Mouse (Mus musculus): Measurements from ENCODE around the gene Fcna. TPM values are rescaled to one million over a fixed set of nuclear protein-coding genes. Genes with fewer than 3 reads are reported as not detected.

The Fcna gene
- polyA plus RNA-seq, 3 experiments from 2014 or later: 0.96 TPM; not detected in 2

DNA sequence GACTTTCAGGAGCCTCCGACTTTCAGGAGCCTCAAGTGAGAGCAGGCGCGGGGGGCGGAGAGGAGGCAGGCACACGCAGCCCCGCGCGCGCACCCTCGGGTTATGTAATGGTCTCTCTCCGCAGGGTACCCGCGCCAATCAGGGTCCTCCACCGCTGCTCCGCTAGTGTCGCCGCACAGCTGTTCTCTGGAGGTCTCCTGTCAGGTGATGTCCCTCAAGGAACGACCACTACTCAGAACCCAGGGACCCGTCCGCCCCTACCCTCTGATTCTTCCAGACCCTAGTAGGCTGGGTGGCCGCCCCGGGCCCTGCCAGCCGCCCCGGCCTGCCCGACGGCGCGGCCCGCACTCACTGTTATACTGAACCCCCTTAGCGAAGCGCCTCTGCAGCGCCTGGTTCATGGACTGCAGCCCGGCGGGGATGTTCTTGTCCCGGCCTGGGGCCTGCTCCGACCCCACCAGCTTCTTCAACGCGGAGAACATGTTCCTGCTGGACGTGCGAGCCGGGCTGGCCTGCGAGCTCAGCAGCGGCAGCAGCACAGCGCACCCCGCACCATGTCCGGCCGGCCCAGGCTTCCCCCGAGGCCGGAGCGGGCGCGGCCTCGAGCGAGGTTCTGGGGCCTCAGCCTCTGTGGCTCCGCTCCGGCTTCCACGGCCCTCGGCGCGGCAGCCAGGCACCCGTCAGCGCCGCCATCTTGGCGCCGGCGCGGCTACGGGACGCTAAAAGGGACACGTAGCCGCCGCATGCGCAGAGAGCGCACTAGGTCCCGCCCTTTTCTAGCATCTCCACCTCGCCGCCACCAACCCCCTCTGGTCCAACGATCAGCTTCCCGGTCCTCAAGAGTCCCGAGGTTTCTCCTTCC, 19.8 kb downstream of the Fcna start, which contains the start of gene Rabl6:
Gene Rabl6 (minus strand): TSS at position 761 of the 862 bp plus-strand sequence.
- peak; percentile 78 for ATAC-seq

DNA sequence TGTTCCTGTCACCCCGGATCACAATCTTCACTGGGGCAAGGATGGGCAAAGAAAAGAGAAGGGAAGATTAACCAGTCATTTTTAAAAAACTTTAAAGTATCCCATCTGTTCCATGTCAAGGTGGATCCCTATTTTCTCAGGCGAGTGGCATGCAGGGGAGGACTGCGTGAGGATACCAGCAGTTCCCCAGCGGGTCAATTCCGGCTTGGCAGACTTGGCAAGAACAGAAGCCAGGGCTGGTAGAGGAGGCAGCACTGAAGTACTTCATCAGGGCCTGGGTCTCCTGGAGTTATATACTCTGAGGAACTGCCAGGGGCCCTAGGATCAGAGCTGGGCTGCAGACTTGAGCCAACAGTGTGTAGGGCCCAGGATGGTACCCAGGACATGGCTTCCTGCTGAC, 25.3 kb downstream of the Fcna start:
- no peak for ATAC-seq

GRCm38 (mm10) chr2:25600037-25600436, 27.8 kb downstream of the Fcna start:
- ATAC-seq: no peak

DNA sequence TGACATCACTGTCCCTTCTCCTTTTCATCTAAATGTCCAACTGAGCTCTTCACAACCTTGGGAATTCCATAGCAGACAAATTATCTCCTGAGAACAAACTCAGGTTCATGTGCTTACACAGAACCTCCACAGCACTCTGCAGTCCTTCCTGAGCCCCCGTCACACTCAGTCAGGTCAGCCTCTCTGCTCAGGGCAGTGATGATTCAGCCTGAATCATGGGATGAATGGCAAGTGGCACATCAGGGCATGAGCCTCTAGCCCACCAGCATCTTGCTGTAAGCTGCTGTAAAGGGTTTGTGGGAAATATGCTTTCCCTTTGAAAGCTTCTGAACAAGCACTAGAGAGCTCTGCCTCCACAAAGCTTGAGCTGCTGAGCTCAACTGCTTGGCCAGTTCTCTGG, 29.1 kb downstream of the Fcna start:
- no peak for ATAC-seq

DNA sequence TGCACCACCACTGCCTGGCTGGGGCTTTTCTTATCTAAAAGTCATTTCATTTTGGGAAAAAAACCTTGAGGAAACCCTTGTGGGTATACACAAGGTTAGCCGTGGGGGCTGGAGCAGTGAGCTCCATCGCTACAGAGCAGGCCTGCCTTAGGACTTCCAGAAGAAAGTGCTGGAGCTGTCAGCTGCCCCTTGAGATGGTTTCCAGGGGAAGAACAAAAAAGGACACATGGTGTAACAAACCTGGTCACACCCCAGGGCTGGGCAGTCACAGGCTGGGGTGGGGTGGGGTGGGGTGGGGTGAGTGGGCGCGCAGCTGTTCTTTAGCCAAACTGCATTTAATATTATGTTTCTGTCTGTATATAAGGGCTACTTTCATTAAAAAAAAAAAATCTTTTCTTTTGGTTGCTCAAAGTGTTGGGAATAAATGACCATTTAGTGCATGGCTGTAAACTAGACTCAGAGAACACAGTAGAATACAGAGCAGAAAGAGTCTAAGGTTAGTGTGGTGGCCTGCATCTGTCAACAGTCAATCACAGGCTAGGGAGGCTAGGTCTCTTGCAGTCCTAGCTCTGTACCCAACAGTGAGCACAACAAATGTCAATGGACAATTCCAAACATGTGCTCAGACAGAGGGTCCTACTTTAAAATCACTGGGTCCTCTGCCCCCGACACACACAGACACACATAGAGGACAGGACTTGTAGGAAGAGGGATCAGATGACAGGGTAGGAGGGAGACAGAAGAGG, 30.9 kb downstream of the Fcna start:
- no peak for ATAC-seq

GRCm38 (mm10) chr2:25591863-25592262, 36.0 kb downstream of the Fcna start:
- ATAC-seq: no peak

DNA sequence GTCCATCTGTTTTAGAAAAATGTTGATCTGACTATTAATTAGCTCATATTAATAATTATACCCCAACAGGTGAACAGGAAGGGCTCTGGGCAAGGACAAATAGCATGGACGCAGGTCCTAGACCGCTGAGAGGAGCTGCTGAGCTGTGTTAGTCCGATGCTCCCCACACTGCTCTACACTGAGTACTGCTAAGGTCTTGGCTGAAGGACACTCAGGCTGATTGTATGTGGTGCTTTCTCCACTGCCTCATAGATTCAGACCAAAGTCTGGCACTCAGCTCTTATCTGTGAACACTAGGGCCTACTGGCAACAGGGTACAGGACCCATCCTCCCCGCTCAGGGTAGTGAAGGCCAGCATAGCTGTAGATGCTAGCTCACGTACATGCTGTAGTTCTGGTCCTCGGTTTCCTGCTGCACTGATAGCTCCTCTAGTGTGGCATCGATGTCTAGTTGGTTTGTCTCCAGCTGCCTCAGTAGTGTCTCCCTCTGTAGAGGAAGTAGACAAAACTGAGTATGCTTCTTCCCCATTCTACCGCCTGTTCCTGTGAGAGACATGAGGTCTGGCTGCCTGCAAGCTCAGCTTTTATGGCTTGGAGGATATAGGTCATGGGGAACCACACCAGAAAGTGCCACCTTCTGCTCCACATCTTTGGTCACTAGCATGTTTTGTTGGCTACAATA, 39.5 kb downstream of the Fcna start:
- ATAC-seq: no peak

DNA sequence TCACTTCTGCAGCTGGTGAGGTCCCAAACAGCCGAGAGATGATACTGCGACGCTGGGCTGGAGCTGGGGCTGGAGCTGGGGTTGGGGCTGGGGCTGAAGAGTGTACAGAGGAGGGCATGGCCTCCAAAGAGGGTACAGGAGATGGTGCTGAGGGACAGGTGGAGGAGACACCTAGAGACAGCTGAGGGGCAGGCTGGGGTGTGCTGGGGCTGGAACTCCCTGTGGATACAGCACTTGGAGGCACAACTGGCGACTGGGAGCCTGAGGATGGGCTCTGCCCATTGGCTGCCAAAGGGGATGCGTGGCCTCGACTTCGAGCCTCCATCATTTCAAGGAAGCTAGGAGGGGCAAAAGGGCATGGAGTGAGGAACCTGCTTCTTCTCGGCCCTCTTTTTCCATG, 40.5 kb downstream of the Fcna start:
- no peak for ATAC-seq

- ATAC-seq: no peak
These were observed 42.2 kb downstream of the Fcna start for GRCm38 (mm10) chr2:25585601-25586000.

GRCm38 (mm10) chr2:25584856-25585255, 43.0 kb downstream of the Fcna start:
- no peak for ATAC-seq

DNA sequence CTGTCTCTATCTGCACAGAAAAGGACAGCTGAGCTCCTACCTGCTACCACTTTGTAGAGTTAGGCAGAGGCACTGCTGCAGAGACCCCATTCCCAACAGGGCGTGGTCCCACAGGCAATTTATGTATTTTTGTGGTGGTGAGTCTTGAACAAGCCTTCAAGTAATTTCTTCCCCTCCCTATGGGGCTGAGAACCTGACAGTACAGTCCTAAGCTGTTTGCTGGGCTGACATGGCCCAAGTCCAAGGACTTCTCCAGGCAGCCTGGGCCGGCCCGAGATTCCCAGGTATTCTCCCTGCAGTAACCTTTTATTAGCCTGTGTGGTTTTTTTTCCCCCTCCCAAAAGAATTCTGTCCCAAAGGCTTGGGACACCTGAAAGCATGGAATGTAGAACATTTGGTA, 43.7 kb downstream of the Fcna start:
- no peak for ATAC-seq

- no peak for ATAC-seq
These were observed 44.3 kb downstream of the Fcna start for GRCm38 (mm10) chr2:25583571-25583970.

DNA sequence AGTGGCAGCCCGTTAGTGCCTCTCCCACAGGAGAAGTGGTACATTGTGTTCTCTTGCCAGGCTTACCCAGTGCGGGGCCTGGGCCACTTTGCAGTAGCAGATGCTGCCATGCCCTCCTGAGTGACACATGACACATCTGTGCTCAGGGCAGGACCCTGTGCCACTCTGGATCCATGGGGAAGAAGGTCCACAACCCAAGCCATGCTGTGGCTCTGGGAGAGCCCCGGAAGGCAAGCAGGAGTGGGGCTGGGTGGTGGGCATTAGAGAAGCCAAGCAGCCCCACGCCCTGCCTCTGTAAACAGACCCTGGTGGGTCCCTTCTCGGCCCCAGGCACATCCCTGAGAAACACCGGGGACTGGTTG, 44.7 kb downstream of the Fcna start:
- ATAC-seq: no peak

- ATAC-seq: no peak
These were observed 45.2 kb downstream of the Fcna start for GRCm38 (mm10) chr2:25582466-25583119.

GRCm38 (mm10) chr2:25581901-25582301, 45.9 kb downstream of the Fcna start:
- ATAC-seq: no peak

DNA sequence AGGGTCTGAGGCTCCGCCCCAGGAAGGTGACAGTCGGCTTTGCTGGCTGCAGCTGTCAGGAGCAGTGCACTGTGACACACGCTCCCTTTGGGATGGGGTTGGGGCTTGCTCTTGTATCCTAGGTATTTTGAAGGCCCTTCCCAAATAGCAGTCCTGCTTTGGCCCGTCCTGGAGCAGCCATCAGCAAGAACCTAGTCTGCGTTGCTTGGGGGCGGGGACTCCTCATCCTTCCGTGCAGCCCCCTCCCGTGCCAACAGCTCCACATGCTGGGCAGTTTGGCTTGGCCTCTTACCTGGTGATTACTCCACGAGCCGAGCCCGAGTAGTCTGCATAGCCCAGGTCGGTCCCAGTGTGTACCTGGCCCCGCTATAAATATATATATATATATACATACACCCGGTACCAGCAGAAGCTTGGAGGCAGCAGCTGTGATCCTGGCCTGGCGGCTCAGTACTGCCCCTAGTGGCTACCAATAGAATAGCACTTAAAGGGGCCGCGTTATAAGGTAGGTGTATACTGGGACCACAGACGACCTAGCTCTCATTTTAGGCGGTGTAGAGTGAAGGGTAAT, 46.5 kb downstream of the Fcna start, which contains the start of gene Ajm1:
Gene Ajm1 (minus strand): TSS at position 464 of the 571 bp plus-strand sequence.
- ATAC-seq: peak; percentile 73

DNA sequence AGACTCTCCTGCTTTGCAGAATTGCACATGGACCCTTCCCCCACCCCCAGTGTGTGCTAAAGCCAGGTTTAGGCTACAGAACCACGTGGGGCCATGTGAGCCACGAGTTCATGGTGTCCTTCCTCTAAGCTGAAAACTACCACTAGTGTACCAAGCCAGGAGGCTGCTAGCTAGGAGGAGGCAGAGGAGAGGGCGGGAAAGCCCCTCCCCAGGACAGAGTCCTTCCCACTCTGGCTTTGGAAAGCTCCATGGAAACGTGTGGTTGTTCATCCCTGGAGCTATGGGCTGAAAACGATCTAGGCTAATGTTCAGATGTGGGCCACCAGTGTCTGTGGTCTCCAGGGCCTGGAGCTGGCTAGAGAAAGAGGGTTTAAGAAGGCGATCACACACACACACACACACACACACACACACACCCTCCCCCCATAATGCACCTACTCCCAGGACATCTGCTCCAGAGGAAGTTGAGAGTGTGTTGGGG, 47.2 kb downstream of the Fcna start:
- no peak for ATAC-seq

GRCm38 (mm10) chr2:25579737-25580460, 47.9 kb downstream of the Fcna start:
- ATAC-seq: peak; percentile 57

GRCm38 (mm10) chr2:25578796-25579736, 48.8 kb downstream of the Fcna start:
- no peak for ATAC-seq
